Comparison of ENCODE assay signal across 9 mouse cellular contexts in the genomic region with DNA sequence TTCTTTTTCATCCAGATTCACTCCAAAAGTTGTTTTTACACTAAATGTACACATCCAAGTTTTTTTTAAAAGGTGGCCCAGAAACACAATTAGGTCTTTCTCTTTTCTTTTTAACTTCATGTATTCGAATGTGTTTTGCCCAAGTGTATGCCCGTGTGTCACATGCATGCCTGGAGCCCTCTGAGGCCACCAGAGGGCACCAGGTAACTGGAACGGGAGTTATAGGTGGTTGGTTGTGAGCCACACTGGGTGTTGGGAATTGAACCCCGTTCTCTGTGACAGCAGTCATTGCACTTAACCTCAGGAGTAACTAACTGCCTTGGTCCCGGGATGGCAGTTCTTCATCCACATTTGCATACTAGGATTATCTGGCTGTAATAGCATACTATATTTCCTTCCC.
A peak's percentile ranks its signal among the peaks of the same experiment; 100 is the strongest.
DNase-seq lines count a peak whose midpoint lies in the region; ATAC-seq and TF ChIP-seq lines count a peak whose summit lies in the region.
"Had no signal": no experiment of that assay in that cellular context is flagged by ENCODE, and none has a peak within 500 bp of the region (broad histone marks: within the 10 kb centered on the region; RNA-seq: fewer than 3 reads in every experiment).

No protein-coding gene starts in this region.

- no peaks in the 10 kb centered on the region for H3K36me3 ChIP-seq in kidney, embryonic 14.5 days (ENCODE audit: control insufficient read depth, insufficient read depth, low read length)
- peaks cover 0 to 7% of the 10 kb centered on the region in 2 experiments for H3K36me3 ChIP-seq in CH12.LX (replicated peaks in 1 of 2; ENCODE audit: control insufficient read depth in 1 of 2, insufficient read depth in 1 of 2, low read length in 1 of 2)
- no peaks in the 10 kb centered on the region for H3K36me3 ChIP-seq in heart, embryonic 11.5 days (ENCODE audit: control insufficient read depth, insufficient read depth, low read length)
- H3K36me3 ChIP-seq: midbrain, embryonic 10.5 days had no signal

- no peaks in the 10 kb centered on the region for H3K79me2 ChIP-seq in CH12.LX (replicated peaks; ENCODE audit: control insufficient read depth, extremely low read depth, insufficient read depth, poor library complexity, severe bottlenecking)

- H3K27me3 ChIP-seq in kidney, embryonic 14.5 days (ENCODE audit: control insufficient read depth, insufficient read depth, low read length), result no peaks in the 10 kb centered on the region
- no peaks in the 10 kb centered on the region for H3K27me3 ChIP-seq in CH12.LX (replicated peaks)
- no peaks in the 10 kb centered on the region for H3K27me3 ChIP-seq in heart, embryonic 11.5 days (ENCODE audit: control insufficient read depth, insufficient read depth, low read length)

- peak; percentile 65 for TF ChIP-seq RAD21 in CH12.LX (IDR thresholded peaks at IDR 0.05; ENCODE audit: low read depth, low read length)

- H3K4me2 ChIP-seq in kidney, embryonic 14.5 days (replicated peaks; ENCODE audit: low read depth, low read length), result no peak overlapping the region
- no peak overlapping the region for H3K4me2 ChIP-seq in CH12.LX (ENCODE audit: insufficient read depth, low read depth, poor library complexity, severe bottlenecking)
- no peak overlapping the region for H3K4me2 ChIP-seq in heart, embryonic 11.5 days

- no peaks in the 10 kb centered on the region for H3K9me3 ChIP-seq in kidney, embryonic 14.5 days (ENCODE audit: control insufficient read depth, low read length)
- H3K9me3 ChIP-seq in CH12.LX (replicated peaks; ENCODE audit: low read length), result no peaks in the 10 kb centered on the region
- H3K9me3 ChIP-seq in heart, embryonic 11.5 days (replicated peaks; ENCODE audit: control insufficient read depth, low read length), result no peaks in the 10 kb centered on the region
- H3K9me3 ChIP-seq: midbrain, embryonic 10.5 days had no signal

- H3K4me1 ChIP-seq in kidney, embryonic 14.5 days (ENCODE audit: control insufficient read depth, insufficient read depth, low read length), result no peaks in the 10 kb centered on the region
- no peaks in the 10 kb centered on the region for H3K4me1 ChIP-seq in CH12.LX (ENCODE audit: control insufficient read depth in 1 of 2, insufficient read depth in 2 of 2)
- no peaks in the 10 kb centered on the region for H3K4me1 ChIP-seq in heart, embryonic 11.5 days (ENCODE audit: control insufficient read depth, insufficient read depth, low read length)
- H3K4me1 ChIP-seq: midbrain, embryonic 10.5 days had no signal

- ATAC-seq in kidney, embryonic 14.5 days (ENCODE audit: low FRiP score, low TSS enrichment), result no peak
- ATAC-seq in common myeloid progenitor, adult 5-6 weeks (replicated peaks; ENCODE audit: low read depth, poor library complexity, severe bottlenecking), result 0 out of 2 replicates have a peak, but pooled peaks have one; percentile 47
- no peak for ATAC-seq in heart, embryonic 11.5 days (replicated peaks; ENCODE audit: insufficient number of reproducible peaks, low FRiP score, low TSS enrichment)

- in situ Hi-C loops in CH12.LX (cut with MboI; ENCODE audit: low pct_ligation_motif_present, low pct_unique_long_range_greater_than_20kb, low sequenced_read_pairs), result no loop called here

- TF ChIP-seq CTCF in CH12.LX (conservative IDR thresholded peaks at IDR 0.05 in 1 of 2, IDR thresholded peaks at IDR 0.05 in 1 of 2; ENCODE audit: low read depth in 2 of 2, low read length in 2 of 2), result peak in 1 of 2 experiments; percentile 75; a peak in 2 of 4 replicates

- 75% methylated on average over 5 of the region's 5 CpGs for WGBS in kidney, embryonic 14.5 days
- 66% methylated on average over 5 of the region's 5 CpGs for WGBS in heart, embryonic 11.5 days (ENCODE audit: insufficient replicate concordance)

- dilution Hi-C loops in CH12.LX (cut with MboI; ENCODE audit: extremely low pct_ligation_motif_present, extremely low pct_unique_long_range_greater_than_20kb, low sequenced_read_pairs), result no loop called here

- H3K4me3 ChIP-seq in kidney, embryonic 14.5 days (ENCODE audit: low read length), result no peak overlapping the region
- H3K4me3 ChIP-seq in CH12.LX (replicated peaks in 1 of 3; ENCODE audit: low read depth in 2 of 3, low read length in 2 of 3, poor library complexity in 1 of 3), result no peak overlapping the region
- no peak overlapping the region for H3K4me3 ChIP-seq in heart, embryonic 11.5 days (ENCODE audit: low read depth, low read length)
- H3K4me3 ChIP-seq: midbrain, embryonic 10.5 days had no signal

- no peak overlapping the region for H3K27ac ChIP-seq in kidney, embryonic 14.5 days (ENCODE audit: low read depth, low read length)
- H3K27ac ChIP-seq in CH12.LX (ENCODE audit: insufficient read depth, low read depth), result no peak overlapping the region
- no peak overlapping the region for H3K27ac ChIP-seq in heart, embryonic 11.5 days (ENCODE audit: low read depth, low read length)
- H3K27ac ChIP-seq: midbrain, embryonic 10.5 days had no signal

- no peak for TF ChIP-seq EP300 in CH12.LX (IDR thresholded peaks at IDR 0.05; ENCODE audit: low read length)

- no peak overlapping the region for H3K9ac ChIP-seq in kidney, embryonic 14.5 days (ENCODE audit: low read depth, low read length)
- H3K9ac ChIP-seq in CH12.LX (ENCODE audit: insufficient read depth, low read depth), result no peak overlapping the region
- H3K9ac ChIP-seq in heart, embryonic 11.5 days (ENCODE audit: low read depth, low read length), result no peak overlapping the region

- DNase-seq in kidney, adult 18-20 months, result peak; percentile 16
- DNase-seq in 3T3-L1 (ENCODE audit: low read depth, low spot score) (peak; percentile 37), CH12.LX (ENCODE audit: extremely low read depth) (peak; percentile 38)
- DNase-seq in c-Kit-positive CD71-positive TER-119-positive erythroid progenitor cells, embryonic 14.5 days (ENCODE audit: low spot score), result no peak
- no peak for DNase-seq in ovary, postnatal 10 days (ENCODE audit: low spot score)

- TF ChIP-seq POLR2A in CH12.LX (IDR thresholded peaks at IDR 0.05; ENCODE audit: low read depth, low read length), result no peak

TF ChIP-seq in CH12.LX, 34 proteins besides CTCF, POLR2A, EP300 and RAD21:
- TF ChIP-seq USF1 (IDR thresholded peaks at IDR 0.05; ENCODE audit: low read depth, low read length) (no peak), MEF2A (IDR thresholded peaks at IDR 0.05; ENCODE audit: borderline replicate concordance, low read depth, low read length) (no peak), ETS1 (conservative IDR thresholded peaks at IDR 0.05; ENCODE audit: low read depth, low read length) (no peak), BHLHE40 (IDR thresholded peaks at IDR 0.05; ENCODE audit: low read depth, low read length) (0 out of 2 replicates have a peak, but pooled peaks have one; percentile 12), NRF1 (IDR thresholded peaks at IDR 0.05; ENCODE audit: low read depth, low read length) (no peak), IRF4 (IDR thresholded peaks at IDR 0.05; ENCODE audit: low read depth, low read length) (0 out of 2 replicates have a peak, but pooled peaks have one; percentile 26), ZC3H11A (IDR thresholded peaks at IDR 0.05; ENCODE audit: low read depth, low read length) (no peak), CHD2 (IDR thresholded peaks at IDR 0.05; ENCODE audit: low read length) (no peak), SMC3 (IDR thresholded peaks at IDR 0.05; ENCODE audit: low read depth, low read length) (peak; percentile 65), MYC (IDR thresholded peaks at IDR 0.05; ENCODE audit: low read depth, low read length) (peak; percentile 66; the same call in 1 of the 2 replicates)
TF ChIP-seq in CH12.LX: peak in this region for 4.

Comparison
In these comparisons a context has a peak if more than half of its experiments do, and no peak if none do; other contexts are left out.
1. DNase-seq: peak in kidney, adult 18-20 months (single experiment), 3T3-L1 (single experiment) and CH12.LX (single experiment); none in c-Kit-positive CD71-positive TER-119-positive erythroid progenitor cells, embryonic 14.5 days (single experiment) and ovary, postnatal 10 days (single experiment).